Mouse (Mus musculus) ovary, postnatal 14 days (tissue): ENCODE data around the gene Edrf1.
"Not testable (repeated sequence)": the region's sequence is repeated elsewhere in the genome, so short reads cannot be mapped to it uniquely, and the experiment has no call there.

ENCODE experiments used
- DNase-seq: peaks from one replicate; pipeline ENCODE4 v3.0.0; 2022; ENCODE audit warnings: low spot score

Gene Edrf1

DNA sequence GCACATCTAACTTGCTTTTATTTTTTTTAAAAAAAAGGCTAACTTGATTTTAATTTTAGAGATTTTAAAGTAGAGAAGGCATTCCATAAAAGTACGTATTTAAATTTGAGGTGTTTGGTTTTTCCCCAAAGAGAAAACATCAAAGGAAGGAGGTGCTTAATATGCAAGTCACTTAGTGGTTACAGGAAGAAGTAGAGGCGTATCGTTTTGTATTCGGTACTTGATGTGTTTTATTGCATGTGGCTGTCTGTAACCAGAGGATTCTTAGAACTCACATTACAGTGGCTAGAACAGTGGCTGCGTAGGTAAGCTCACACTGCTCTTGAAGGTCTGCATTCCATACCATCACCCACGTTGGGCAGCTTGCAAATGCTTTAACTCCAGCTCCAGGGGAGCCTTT is 8.4 kb downstream of the Edrf1 start:
- no peak for DNase-seq

GRCm38 (mm10) chr7:133662467-133662866 is 25.1 kb downstream of the Edrf1 start:
- DNase-seq: no peak

GRCm38 (mm10) chr7:133669071-133669470 is 31.7 kb downstream of the Edrf1 start:
- DNase-seq: no peak

DNA sequence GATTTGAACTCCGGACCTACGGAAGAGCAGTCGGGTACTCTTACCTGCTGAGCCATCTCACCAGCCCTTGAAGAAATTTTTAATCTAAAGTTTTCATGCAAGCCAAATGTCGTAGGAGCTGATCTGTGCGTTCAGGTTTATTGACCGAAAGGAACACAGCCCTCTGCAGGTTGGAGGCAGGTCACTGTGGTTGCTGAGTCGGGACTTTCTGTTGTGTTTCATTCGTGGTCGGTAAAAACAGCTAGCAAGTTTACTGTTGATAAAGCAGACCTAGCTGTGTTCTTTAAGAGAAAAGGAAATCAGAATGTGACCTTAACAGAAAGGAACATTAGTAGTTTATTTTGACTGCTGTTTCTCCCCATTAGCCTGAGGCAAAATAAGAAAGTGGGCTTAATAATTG is 32.6 kb downstream of the Edrf1 start:
- DNase-seq: no peak

GRCm38 (mm10) chr7:133670846-133671245 is 33.5 kb downstream of the Edrf1 start:
- no peak for DNase-seq

DNA sequence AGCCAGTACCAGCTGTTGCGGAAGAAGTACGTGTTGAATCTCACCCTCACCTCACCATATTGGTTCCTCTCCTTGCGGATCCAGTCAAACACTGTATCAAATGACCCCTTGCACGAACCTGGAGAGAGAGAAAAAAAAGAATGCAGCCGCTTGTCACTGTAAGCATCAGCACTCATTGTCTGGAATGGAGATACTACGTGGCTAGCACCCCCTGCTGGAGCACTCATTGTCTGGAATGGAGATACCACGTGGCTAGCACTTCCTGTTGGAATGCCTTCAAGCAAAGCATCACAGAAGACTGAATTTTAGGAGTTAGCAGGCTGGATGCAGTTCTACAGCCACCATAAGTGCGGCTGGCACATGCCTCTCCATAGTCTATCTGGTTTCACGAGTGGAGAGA is 38.7 kb downstream of the Edrf1 start:
- no peak for DNase-seq

- no peak for DNase-seq
Measured at GRCm38 (mm10) chr7:133678716-133679115, 41.4 kb downstream of the Edrf1 start.

DNA sequence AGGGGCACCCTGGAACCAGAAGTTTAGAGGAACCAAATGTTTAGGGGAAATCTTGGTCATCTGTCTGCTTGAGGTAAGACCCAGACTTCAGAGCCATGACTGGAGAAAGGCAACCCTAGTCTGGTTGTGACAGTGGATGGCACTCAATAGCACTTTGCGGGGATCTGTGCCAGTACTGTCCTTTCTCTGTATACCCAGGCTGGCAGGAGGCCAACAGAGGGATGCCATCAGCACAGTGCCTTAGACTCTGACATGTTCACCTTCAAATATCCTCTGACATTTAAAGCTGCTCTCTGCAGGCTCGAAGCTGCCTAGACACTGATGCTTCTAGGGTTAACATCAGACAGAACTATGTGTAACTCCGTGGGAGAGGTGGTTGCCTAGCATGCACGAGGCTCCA is 42.1 kb downstream of the Edrf1 start:
- no peak for DNase-seq

DNA sequence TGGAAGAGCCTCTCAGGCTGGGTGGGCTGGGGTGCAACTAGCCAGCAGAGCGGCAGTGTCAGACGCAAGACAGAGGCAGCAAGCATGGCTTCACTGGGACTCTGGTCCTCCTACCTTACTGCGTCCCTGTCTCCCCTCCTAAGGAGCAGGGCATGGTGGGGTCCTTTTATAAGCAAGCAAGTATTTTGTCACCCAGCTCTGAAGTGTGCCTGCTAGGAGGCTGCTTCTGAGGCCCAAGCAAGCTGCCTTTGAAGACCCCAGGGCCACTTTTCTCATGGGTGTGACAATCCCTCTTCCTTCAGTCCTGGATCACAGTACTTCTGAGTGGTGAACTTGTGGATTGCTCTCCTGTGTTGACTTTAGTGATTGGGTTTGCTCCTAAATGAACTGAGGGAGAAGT is 42.6 kb downstream of the Edrf1 start, which contains the start of gene Mmp21:
Gene Mmp21, minus strand, starts transcription at position 101 of the 400 bp plus-strand sequence.
- DNase-seq: no peak

GRCm38 (mm10) chr7:133683626-133684025 is 46.3 kb downstream of the Edrf1 start:
- no peak for DNase-seq

GRCm38 (mm10) chr7:133684110-133684509 is 46.8 kb downstream of the Edrf1 start:
- DNase-seq: no peak

GRCm38 (mm10) chr7:133684701-133685100 is 47.4 kb downstream of the Edrf1 start:
- DNase-seq: no peak

DNA sequence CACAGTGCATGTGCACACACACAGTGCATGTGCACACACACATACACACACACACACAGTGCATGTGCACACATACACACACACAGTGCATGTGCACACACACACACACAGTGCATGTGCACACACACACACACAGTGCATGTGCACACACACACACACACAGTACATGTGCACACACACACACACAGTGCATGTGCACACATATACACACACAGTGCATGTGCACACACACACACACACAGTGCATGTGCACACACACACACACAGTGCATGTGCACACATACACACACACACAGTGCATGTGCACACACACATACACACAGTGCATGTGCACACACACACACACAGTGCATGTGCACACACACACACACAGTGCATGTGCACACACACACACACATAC is 48.3 kb downstream of the Edrf1 start:
- DNase-seq: not testable (repeated sequence)

- no peak for DNase-seq
Measured at GRCm38 (mm10) chr7:133698021-133698709, 60.8 kb downstream of the Edrf1 start.

DNA sequence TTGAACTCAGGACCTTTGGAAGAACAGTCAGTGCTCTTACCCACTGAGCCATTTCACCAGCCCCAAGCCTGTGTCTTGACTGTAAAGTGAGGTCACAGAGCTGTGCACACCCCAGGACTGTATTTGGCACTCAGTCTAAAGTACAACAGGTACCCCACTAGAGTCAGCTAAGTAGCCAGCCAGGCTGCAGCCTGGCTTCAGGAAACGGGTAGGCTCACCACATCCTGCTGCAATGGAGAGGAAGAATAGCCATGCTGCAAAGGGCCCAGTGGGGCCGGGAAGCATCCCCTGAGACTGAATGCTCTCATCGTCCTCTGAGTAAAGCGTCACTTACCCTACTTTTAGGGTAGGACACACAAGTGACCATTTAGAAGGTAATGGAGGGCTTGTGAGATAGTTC is 62.5 kb downstream of the Edrf1 start:
- no peak for DNase-seq

- DNase-seq: no peak
Measured at GRCm38 (mm10) chr7:133701366-133701765, 64.0 kb downstream of the Edrf1 start.

DNA sequence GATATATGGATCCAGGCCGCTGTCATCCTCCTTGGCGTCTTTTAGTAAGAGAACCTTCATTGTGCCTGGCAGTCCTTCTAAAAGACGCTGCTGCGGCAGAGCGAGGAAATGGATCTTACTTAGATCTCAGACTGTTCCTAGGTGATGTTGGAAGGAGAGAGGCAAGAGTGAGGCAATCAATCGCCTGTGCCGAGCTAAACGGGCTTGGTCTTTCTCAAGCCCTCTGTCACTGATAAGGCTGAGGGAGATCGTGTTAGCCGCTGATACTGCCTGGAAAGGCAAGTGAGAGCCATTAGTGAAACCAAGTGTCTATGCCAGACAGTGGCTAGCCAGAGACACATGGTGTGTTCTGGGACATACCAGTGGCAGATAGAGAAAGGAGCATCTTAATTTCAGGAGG is 65.0 kb downstream of the Edrf1 start:
- DNase-seq: no peak

GRCm38 (mm10) chr7:133703906-133704305 is 66.6 kb downstream of the Edrf1 start:
- DNase-seq: no peak

- DNase-seq: no peak
Measured at GRCm38 (mm10) chr7:133707301-133707700, 70.0 kb downstream of the Edrf1 start.

GRCm38 (mm10) chr7:133715387-133715786 is 78.0 kb downstream of the Edrf1 start:
- DNase-seq: no peak

DNA sequence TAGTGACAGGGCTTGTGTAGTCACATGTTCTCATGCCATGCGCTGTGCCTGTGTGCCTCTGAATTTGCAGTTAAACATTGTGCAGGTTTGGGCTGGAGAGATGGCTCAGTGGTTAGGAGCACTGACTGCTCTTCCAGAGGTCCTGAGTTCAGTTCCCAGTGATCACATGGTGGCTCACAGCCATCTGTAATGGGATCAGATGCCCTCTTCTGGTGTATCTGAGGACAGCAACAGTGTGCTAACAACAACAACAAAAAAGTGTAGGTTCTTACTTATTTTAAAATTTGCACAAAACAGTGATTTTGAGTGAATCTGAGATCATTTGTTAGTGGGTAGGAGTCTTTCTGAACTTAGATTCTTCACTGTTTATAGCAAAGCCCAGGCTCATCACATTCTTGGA is 81.2 kb downstream of the Edrf1 start:
- no peak for DNase-seq

- no peak for DNase-seq
Measured at GRCm38 (mm10) chr7:133720616-133721015, 83.3 kb downstream of the Edrf1 start.
